Mouse (Mus musculus) lung, embryonic 16.5 days (tissue): Measurements from ENCODE around the gene Edn2. TPM values are rescaled to one million over a fixed set of nuclear protein-coding genes. Genes with fewer than 3 reads are reported as not detected.

Experiments
- ATAC-seq: fragments of 200-750 bp; cut with Nextera tagmentation; 2 replicates; pipeline ENCODE4 v1.8.0; 2017; ENCODE audit warnings: low read depth, mild to moderate bottlenecking, moderate library complexity
- H3K27ac ChIP-seq: fragments of 300-500 bp; sonication (generic); 2 replicates; pipeline ENCODE4 v1.5.1; 2014; ENCODE audit warnings: mild to moderate bottlenecking, control low read depth, low read length
- H3K27me3 ChIP-seq: fragments of 300-500 bp; sonication (generic); 2 replicates; pipeline ENCODE4 v1.6.1; 2014; ENCODE audit warnings: low read depth, low read length, mixed read lengths; ENCODE audit not compliant: control insufficient read depth, insufficient read depth
- H3K36me3 ChIP-seq: fragments of 300-500 bp; sonication (generic); 2 replicates; pipeline ENCODE4 v1.6.1; 2014; ENCODE audit warnings: low read length; ENCODE audit not compliant: control insufficient read depth, insufficient read depth
- H3K4me1 ChIP-seq: fragments of 300-500 bp; sonication (generic); replicated peaks from 2 replicates; pipeline ENCODE4 v1.6.1; 2014; ENCODE audit warnings: low read length, mixed read lengths; ENCODE audit not compliant: control insufficient read depth, insufficient read depth
- H3K4me2 ChIP-seq: fragments of 300-500 bp; sonication (generic); 2 replicates; pipeline ENCODE4 v1.6.1; 2014; ENCODE audit warnings: low read depth, low read length, control low read depth
- H3K4me3 ChIP-seq: fragments of 300-500 bp; sonication (generic); 2 replicates; pipeline ENCODE4 v1.5.1; 2014; ENCODE audit warnings: mild to moderate bottlenecking, low read length, control low read depth
- H3K9ac ChIP-seq: fragments of 300-500 bp; sonication (generic); 2 replicates; pipeline ENCODE4 v1.6.1; 2014; ENCODE audit warnings: low read length, control low read depth
- H3K9me3 ChIP-seq: fragments of 300-500 bp; sonication (generic); 2 replicates; pipeline ENCODE4 v1.6.1; 2016; ENCODE audit warnings: low read length; ENCODE audit not compliant: control insufficient read depth
- WGBS: fragments of 180-500 bp; shearing (Covaris S2); extraction: QIAGEN DNeasy Blood & Tissue Kit; methylation state at CpG from one replicate; pipeline ENCODE4 v1.1.7; 2014; 5-methylcytosine and 5-hydroxymethylcytosine counted together
- polyA plus RNA-seq: library from polyadenylated mRNA; unstranded; fragments of >200 nt; fragmentation: Nextera tagmentation; extraction: Ambion mirVana; gene quantifications from 2 replicates; pipeline ENCODE4 v1.2.1, GENCODE M21; 2015

The Edn2 gene
- polyA plus RNA-seq, 1 experiment from 2014 or later: 0.74 TPM

GRCm38 (mm10) chr4:120130926-120131325 lies 30.1 kb upstream of the Edn2 start:
- Histone ChIP-seq H3K9ac (peak overlapping the region; percentile 7; the same call in 1 of the 2 replicates), H3K27ac (no peak overlapping the region), H3K4me2 (no peak overlapping the region), H3K27me3 (no peaks in the 10 kb centered on the region), H3K4me3 (no peak overlapping the region), H3K4me1 (peaks cover 17% of the 10 kb centered on the region), H3K36me3 (no peaks in the 10 kb centered on the region), H3K9me3 (no peaks in the 10 kb centered on the region)
- 73% methylated on average over 4 of the region's 4 CpGs for WGBS
- no peak for ATAC-seq

GRCm38 (mm10) chr4:120131441-120132220 lies 29.4 kb upstream of the Edn2 start:
- Histone ChIP-seq H3K4me1 (peaks cover 17% of the 10 kb centered on the region), H3K27me3 (no peaks in the 10 kb centered on the region), H3K27ac (no peak overlapping the region), H3K4me3 (no peak overlapping the region), H3K9me3 (no peaks in the 10 kb centered on the region), H3K36me3 (no peaks in the 10 kb centered on the region), H3K9ac (peak overlapping the region; percentile 28), H3K4me2 (no peak overlapping the region)
- WGBS: 46% methylated on average over 24 of the region's 24 CpGs
- ATAC-seq: peak; percentile 72

- WGBS: 76% methylated on average over 6 of the region's 6 CpGs
- no peaks in the 10 kb centered on the region for H3K36me3 ChIP-seq
- H3K27me3 ChIP-seq: no peaks in the 10 kb centered on the region
- H3K9me3 ChIP-seq: no peaks in the 10 kb centered on the region
- peaks cover 13% of the 10 kb centered on the region for H3K4me1 ChIP-seq
- no peak overlapping the region for H3K4me2 ChIP-seq
- ATAC-seq: no peak
- no peak overlapping the region for H3K9ac ChIP-seq
- H3K4me3 ChIP-seq: no peak overlapping the region
- no peak overlapping the region for H3K27ac ChIP-seq
Observed at GRCm38 (mm10) chr4:120134223-120134622, 26.8 kb upstream of the Edn2 start.

- H3K27ac ChIP-seq: no peak overlapping the region
- peaks cover 13% of the 10 kb centered on the region for H3K4me1 ChIP-seq
- H3K4me2 ChIP-seq: no peak overlapping the region
- H3K9ac ChIP-seq: no peak overlapping the region
- H3K4me3 ChIP-seq: no peak overlapping the region
- no peaks in the 10 kb centered on the region for H3K36me3 ChIP-seq
- WGBS: 50% methylated on average over 1 of the region's 1 CpGs
- H3K9me3 ChIP-seq: no peaks in the 10 kb centered on the region
- ATAC-seq: no peak
- H3K27me3 ChIP-seq: no peaks in the 10 kb centered on the region
Observed at GRCm38 (mm10) chr4:120141810-120142209, 19.2 kb upstream of the Edn2 start.

GRCm38 (mm10) chr4:120142905-120143304 lies 18.1 kb upstream of the Edn2 start:
- H3K27me3 ChIP-seq: no peaks in the 10 kb centered on the region
- no peak overlapping the region for H3K4me2 ChIP-seq
- H3K36me3 ChIP-seq: no peaks in the 10 kb centered on the region
- no peak for ATAC-seq
- no peak overlapping the region for H3K4me3 ChIP-seq
- no peak overlapping the region for H3K27ac ChIP-seq
- H3K9me3 ChIP-seq: no peaks in the 10 kb centered on the region
- 79% methylated on average over 9 of the region's 9 CpGs for WGBS
- H3K4me1 ChIP-seq: peaks cover 13% of the 10 kb centered on the region
- H3K9ac ChIP-seq: no peak overlapping the region

- Histone ChIP-seq H3K9ac (no peak overlapping the region), H3K4me3 (no peak overlapping the region), H3K27me3 (no peaks in the 10 kb centered on the region), H3K4me2 (no peak overlapping the region), H3K4me1 (peaks cover 25% of the 10 kb centered on the region), H3K27ac (peak overlapping the region; percentile 33; the same call in 1 of the 2 replicates), H3K9me3 (no peaks in the 10 kb centered on the region), H3K36me3 (no peaks in the 10 kb centered on the region)
- ATAC-seq: no peak
- WGBS: 59% methylated on average over 5 of the region's 5 CpGs
Observed at GRCm38 (mm10) chr4:120144343-120144742, 16.7 kb upstream of the Edn2 start.

GRCm38 (mm10) chr4:120145931-120146330 lies 15.1 kb upstream of the Edn2 start:
- H3K36me3 ChIP-seq: no peaks in the 10 kb centered on the region
- no peaks in the 10 kb centered on the region for H3K9me3 ChIP-seq
- ATAC-seq: peak; percentile 17; the same call in 1 of the 2 replicates
- H3K9ac ChIP-seq: no peak overlapping the region
- WGBS: 46% methylated on average over 8 of the region's 8 CpGs
- H3K27ac ChIP-seq: no peak overlapping the region
- peaks cover 27% of the 10 kb centered on the region for H3K4me1 ChIP-seq
- no peak overlapping the region for H3K4me2 ChIP-seq
- H3K4me3 ChIP-seq: no peak overlapping the region
- no peaks in the 10 kb centered on the region for H3K27me3 ChIP-seq

GRCm38 (mm10) chr4:120148291-120149141 lies 12.5 kb upstream of the Edn2 start:
- Histone ChIP-seq H3K27ac (peak overlapping the region; percentile 60; the same call in 1 of the 2 replicates), H3K27me3 (no peaks in the 10 kb centered on the region), H3K9ac (peak overlapping the region; percentile 51), H3K36me3 (no peaks in the 10 kb centered on the region), H3K4me3 (peak overlapping the region; percentile 20), H3K4me1 (peaks cover 27% of the 10 kb centered on the region), H3K9me3 (no peaks in the 10 kb centered on the region), H3K4me2 (peak overlapping the region; percentile 51)
- peak; percentile 89 for ATAC-seq
- 5% methylated on average over 45 of the region's 45 CpGs for WGBS

GRCm38 (mm10) chr4:120149142-120149524 lies 11.9 kb upstream of the Edn2 start:
- Histone ChIP-seq H3K4me2 (peak overlapping the region; percentile 51), H3K36me3 (no peaks in the 10 kb centered on the region), H3K4me1 (peaks cover 27% of the 10 kb centered on the region), H3K9me3 (no peaks in the 10 kb centered on the region), H3K9ac (peak overlapping the region; percentile 51), H3K27me3 (no peaks in the 10 kb centered on the region), H3K4me3 (peak overlapping the region; percentile 20; the same call in 1 of the 2 replicates), H3K27ac (peak overlapping the region; percentile 1; the same call in 1 of the 2 replicates)
- ATAC-seq: peak; percentile 41; the same call in 1 of the 2 replicates
- WGBS: 46% methylated on average over 3 of the region's 3 CpGs
